ENCODE assay signal across 13 mouse cellular contexts in the genomic region with DNA sequence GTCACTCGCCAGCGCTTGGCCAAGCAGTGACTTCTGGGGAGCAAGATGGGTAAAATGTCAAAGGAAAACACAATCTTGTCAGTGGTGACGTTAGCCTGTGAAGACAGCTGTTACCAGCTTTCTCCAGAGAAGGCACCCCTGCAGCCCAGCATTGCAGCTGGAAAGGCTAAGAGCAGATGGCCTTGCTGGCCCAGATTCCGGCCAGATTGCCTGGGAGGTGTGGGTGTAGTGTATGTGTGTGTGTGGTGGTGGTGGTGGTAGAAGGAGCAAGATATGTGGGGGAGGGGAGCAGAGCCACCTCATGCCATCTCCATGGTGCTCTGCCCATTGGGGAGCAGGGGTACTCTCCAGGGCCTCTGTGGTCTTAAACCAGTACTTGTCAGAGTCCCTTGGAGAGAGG. TPM values are rescaled to one million over a fixed set of nuclear protein-coding genes. Genes with fewer than 3 reads are reported as not detected.
DNase-seq lines count a peak whose midpoint lies in the region; ATAC-seq and TF ChIP-seq lines count a peak whose summit lies in the region.
"Had no signal": no experiment of that assay in that cellular context is flagged by ENCODE, and none has a peak within 500 bp of the region (broad histone marks: within the 10 kb centered on the region; RNA-seq: fewer than 3 reads in every experiment).

No protein-coding gene starts in this region.

- ATAC-seq in liver, embryonic 11.5 days (replicated peaks; ENCODE audit: low FRiP score), result no peak

- H3K4me3 ChIP-seq in gastrocnemius, adult 2 months, result no peak overlapping the region
- H3K4me3 ChIP-seq in liver, adult 2 months (ENCODE audit: insufficient read depth, low read depth, low read length), result no peak overlapping the region
- no peak overlapping the region for H3K4me3 ChIP-seq in liver, embryonic 11.5 days (ENCODE audit: low read depth, low read length)
- H3K4me3 ChIP-seq in small intestine, adult 2 months (ENCODE audit: low read depth, low read length), result no peak overlapping the region
- H3K4me3 ChIP-seq: erythroblast, embryonic 14.5 days; hindbrain, embryonic 12.5 days had no signal

- no peak overlapping the region for H3K9ac ChIP-seq in liver, adult 2 months (ENCODE audit: low read depth, low read length)
- H3K9ac ChIP-seq in liver, embryonic 11.5 days (ENCODE audit: low read depth, low read length), result no peak overlapping the region
- H3K9ac ChIP-seq: hindbrain, embryonic 12.5 days; liver, embryonic 14.5 days had no signal

- no peaks in the 10 kb centered on the region for H3K36me3 ChIP-seq in liver, adult 2 months (ENCODE audit: control insufficient read depth, insufficient read depth, low read length)
- H3K36me3 ChIP-seq in liver, embryonic 11.5 days (ENCODE audit: control insufficient read depth, insufficient read depth, low read length), result no peaks in the 10 kb centered on the region
- H3K36me3 ChIP-seq in small intestine, adult 2 months (ENCODE audit: control insufficient read depth, insufficient read depth, low read length), result no peaks in the 10 kb centered on the region
- H3K36me3 ChIP-seq: hindbrain, embryonic 12.5 days had no signal

- no peaks in the 10 kb centered on the region for H3K4me1 ChIP-seq in liver, adult 2 months (ENCODE audit: control insufficient read depth, insufficient read depth, low read length)
- H3K4me1 ChIP-seq in liver, embryonic 11.5 days (replicated peaks; ENCODE audit: control insufficient read depth, insufficient read depth, low read length), result no peaks in the 10 kb centered on the region
- H3K4me1 ChIP-seq in small intestine, adult 2 months (ENCODE audit: control insufficient read depth, insufficient read depth, insufficient read length, low read length), result peaks cover 9% of the 10 kb centered on the region
- H3K4me1 ChIP-seq: hindbrain, embryonic 12.5 days had no signal

- H3K4me2 ChIP-seq in liver, embryonic 11.5 days, result no peak overlapping the region
- H3K4me2 ChIP-seq: hindbrain, embryonic 12.5 days had no signal

- H3K79me2 ChIP-seq in liver, adult 2 months (ENCODE audit: control insufficient read depth, insufficient read depth, low read length), result no peaks in the 10 kb centered on the region

- no peak for TF ChIP-seq CTCF in gastrocnemius, adult 2 months (IDR thresholded peaks at IDR 0.05)
- no peak for TF ChIP-seq CTCF in liver, adult 2 months (IDR thresholded peaks at IDR 0.05; ENCODE audit: low read depth, low read length)
- TF ChIP-seq CTCF in small intestine, adult 2 months (IDR thresholded peaks at IDR 0.05; ENCODE audit: extremely low read depth, insufficient read length, insufficient replicate concordance, low read depth, low read length), result no peak

- no peak for TF ChIP-seq POLR2A in liver, adult 2 months (IDR thresholded peaks at IDR 0.05; ENCODE audit: extremely low read depth, insufficient read depth, low read length)
- TF ChIP-seq POLR2A in small intestine, adult 2 months (IDR thresholded peaks at IDR 0.05; ENCODE audit: low read depth, low read length), result no peak

- DNase-seq in gastrocnemius, adult 2 months, result no peak
- no peak for DNase-seq in gastrocnemius, postnatal 10 days
- no peak for DNase-seq in liver, adult 2 months (ENCODE audit: extremely low read depth, low read depth, low spot score)
- no peak for DNase-seq in liver, embryonic 11.5 days (ENCODE audit: low spot score)
- peak; percentile 71 for DNase-seq in MN1 (ENCODE audit: low spot score)
- no peak for DNase-seq in adrenal gland, postnatal 4 days (ENCODE audit: low spot score in 2 of 2)
- DNase-seq: B cell, adult 2 months; cerebellum, adult 11-12 months; right cerebral cortex, adult 18-20 months had no signal

- H3K9me3 ChIP-seq in liver, embryonic 11.5 days (ENCODE audit: control insufficient read depth, low read length), result no peaks in the 10 kb centered on the region

- WGBS in liver, adult 2 months, result 78% methylated on average over 4 of the region's 4 CpGs
- 69% methylated on average over 4 of the region's 4 CpGs for WGBS in liver, embryonic 11.5 days
- WGBS in small intestine, adult 2 months, result 73% methylated on average over 4 of the region's 4 CpGs

- no peaks in the 10 kb centered on the region for H3K27me3 ChIP-seq in liver, adult 2 months (ENCODE audit: control insufficient read depth, insufficient read depth, low read length)
- H3K27me3 ChIP-seq in liver, embryonic 11.5 days (replicated peaks; ENCODE audit: control insufficient read depth, insufficient read depth, low read length), result no peaks in the 10 kb centered on the region
- H3K27me3 ChIP-seq in small intestine, adult 2 months (ENCODE audit: control insufficient read depth, insufficient read depth, low read length), result no peaks in the 10 kb centered on the region
- H3K27me3 ChIP-seq: hindbrain, embryonic 12.5 days had no signal

- intact Hi-C loops in gastrocnemius, adult 2 months (cut with DNase I), result loop anchor here (5.0 kb wide), 1 partner anchor 61 kb away; no protein-coding TSS in a partner anchor

- H3K27ac ChIP-seq in gastrocnemius, adult 2 months, result peak overlapping the region; percentile 77; the same call in 1 of the 2 replicates
- peak overlapping the region; percentile 46; the same call in 1 of the 2 replicates for H3K27ac ChIP-seq in liver, adult 2 months (replicated peaks; ENCODE audit: insufficient read depth, low read depth, low read length)
- no peak overlapping the region for H3K27ac ChIP-seq in liver, embryonic 11.5 days (ENCODE audit: low read depth, low read length)
- H3K27ac ChIP-seq in small intestine, adult 2 months (ENCODE audit: insufficient read depth, low read depth, low read length), result peak overlapping the region; percentile 71
- H3K27ac ChIP-seq: hindbrain, embryonic 12.5 days; liver, embryonic 14.5 days had no signal

RNA-seq across cellular contexts. Expression of gene Fam83d, which starts 34.8 kb away (rescaled TPM):
- 1 to 10 TPM in 1 of 2 experiments, under 1 TPM in 1; 0.95 to 1.4 TPM for total RNA-seq in gastrocnemius, adult 2 months (2021)
- 10 to 100 TPM in 1 of 2 experiments, 1 to 10 TPM in 1; 8.6 to 10.4 TPM for total RNA-seq in gastrocnemius, postnatal 10 days (2021)
- 0.09 and 0.74 TPM in 2 replicates for total RNA-seq in liver, adult 2 months (2014; rRNA removed)
- 0.15 and 0.22 TPM in 2 replicates for polyA plus RNA-seq in liver, adult 2 months (2012; rRNA removed)
- 27.9 and 28.1 TPM in 2 replicates for polyA plus RNA-seq in liver, embryonic 11.5 days (2014; fragmentation: Nextera tagmentation; extraction: Ambion mirVana)
- polyA plus RNA-seq in small intestine, adult 2 months (2012; rRNA removed), result 14.0 and 21.3 TPM in 2 replicates
- 10 to 100 TPM; 10.6 to 11.3 TPM for total RNA-seq in adrenal gland, postnatal 4 days (2021)
